Mouse (Mus musculus) kidney, postnatal 14 days (tissue): Measurements from ENCODE around the gene Jup.
A peak's percentile ranks its signal among the peaks of the same experiment; 100 is the strongest.
"Not testable (repeated sequence)": the region's sequence is repeated elsewhere in the genome, so short reads cannot be mapped to it uniquely, and the experiment has no call there.

ENCODE experiments used
- DNase-seq: peaks from one replicate; pipeline ENCODE4 v3.0.0; 2022; ENCODE audit warnings: mixed read lengths

Jup gene

GRCm38 (mm10) chr11:100355972-100356818, 41.4 kb downstream of the Jup start, which contains the start of gene Hap1:
Gene Hap1, minus strand, starts transcription at chr11:100356128.
- peak; percentile 79 for DNase-seq

- DNase-seq: peak; percentile 59
Observed at GRCm38 (mm10) chr11:100355151-100355951, 42.2 kb downstream of the Jup start.

GRCm38 (mm10) chr11:100352076-100352857, 45.3 kb downstream of the Jup start:
- peak; percentile 53 for DNase-seq

- DNase-seq: no peak
Observed at GRCm38 (mm10) chr11:100344269-100344668, 53.3 kb downstream of the Jup start.

GRCm38 (mm10) chr11:100335731-100336130, 61.8 kb downstream of the Jup start:
- no peak for DNase-seq

- no peak for DNase-seq
Observed at GRCm38 (mm10) chr11:100333944-100334457, 63.6 kb downstream of the Jup start, which contains the start of gene Gast. Gene Gast, plus strand, starts transcription at chr11:100334407.

GRCm38 (mm10) chr11:100332766-100333515, 64.6 kb downstream of the Jup start:
- DNase-seq: no peak

GRCm38 (mm10) chr11:100330816-100331375, 66.7 kb downstream of the Jup start:
- not testable (repeated sequence) for DNase-seq

GRCm38 (mm10) chr11:100330235-100330634, 67.3 kb downstream of the Jup start:
- no peak for DNase-seq

- DNase-seq: no peak
Observed at GRCm38 (mm10) chr11:100327761-100328160, 69.8 kb downstream of the Jup start.

GRCm38 (mm10) chr11:100327316-100327715, 70.2 kb downstream of the Jup start:
- DNase-seq: no peak

- no peak for DNase-seq
Observed at GRCm38 (mm10) chr11:100325062-100325629, 72.4 kb downstream of the Jup start.

GRCm38 (mm10) chr11:100323578-100323977, 74.0 kb downstream of the Jup start:
- peak; percentile 66 for DNase-seq

GRCm38 (mm10) chr11:100322591-100323258, 74.8 kb downstream of the Jup start:
- DNase-seq: peak; percentile 19

- DNase-seq: not testable (repeated sequence)
Observed at GRCm38 (mm10) chr11:100321479-100322305, 75.9 kb downstream of the Jup start.

GRCm38 (mm10) chr11:100320701-100321410, 76.7 kb downstream of the Jup start:
- not testable (repeated sequence) for DNase-seq

- DNase-seq: peak; percentile 97
Observed at GRCm38 (mm10) chr11:100320172-100320630, 77.4 kb downstream of the Jup start.

- DNase-seq: peak; percentile 100
Observed at GRCm38 (mm10) chr11:100319492-100320171, 77.9 kb downstream of the Jup start, which contains the start of gene Eif1. Gene Eif1, plus strand, starts transcription at chr11:100319885.
